Mouse (Mus musculus): ENCODE results near the gene Entpd1.
A peak's percentile ranks its signal among the peaks of the same experiment; 100 is the strongest.

The Entpd1 gene

DNA sequence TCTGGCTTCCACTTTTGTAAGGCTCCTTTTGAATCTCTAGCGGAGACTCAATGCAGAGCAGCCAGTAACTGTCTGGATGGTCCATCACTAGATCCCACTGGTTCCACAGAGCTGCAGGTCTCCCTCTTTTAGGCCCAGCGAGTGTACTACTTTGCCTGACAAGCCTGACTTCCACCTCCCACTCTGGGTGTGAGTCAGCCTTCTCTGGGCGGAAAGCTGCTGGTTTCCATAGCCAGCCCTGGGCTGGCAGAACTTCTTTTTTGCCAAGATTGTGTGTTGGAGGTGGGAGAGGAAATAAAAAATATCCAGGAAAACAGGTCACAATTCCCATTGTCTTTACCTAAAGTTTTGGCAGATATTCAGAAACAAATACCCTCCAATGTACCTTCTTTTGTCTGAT lies 17.9 kb downstream of the Entpd1 start:
- DNase-seq, result no peak

- no peak for DNase-seq
Observed at GRCm38 (mm10) chr19:40630606-40631005, 18.4 kb downstream of the Entpd1 start.

DNA sequence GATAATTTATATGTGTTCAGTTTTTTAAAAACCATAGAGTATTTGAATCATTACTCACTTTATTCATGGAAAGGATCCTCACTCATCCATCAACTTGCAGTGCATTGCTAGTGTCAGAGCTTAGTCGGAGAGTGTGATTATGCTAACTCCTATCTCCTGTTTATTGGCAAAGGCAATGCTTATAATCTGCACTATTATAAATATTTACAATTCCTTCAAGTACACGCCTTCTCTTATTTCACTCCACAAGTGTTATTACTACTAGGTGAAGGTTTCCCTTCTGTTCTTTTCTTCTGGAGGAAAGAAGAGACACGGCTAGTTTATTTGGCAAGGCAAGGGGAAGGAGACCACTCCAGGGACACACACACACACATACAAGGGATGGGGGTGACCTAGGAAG lies 20.0 kb downstream of the Entpd1 start:
- DNase-seq, result no peak

- DNase-seq, result peak; percentile 24 to 70
Observed at GRCm38 (mm10) chr19:40632668-40633067, 20.5 kb downstream of the Entpd1 start.

GRCm38 (mm10) chr19:40633144-40633543 lies 21.0 kb downstream of the Entpd1 start:
- DNase-seq, result no peak

GRCm38 (mm10) chr19:40637091-40637490 lies 24.9 kb downstream of the Entpd1 start:
- no peak for DNase-seq

DNA sequence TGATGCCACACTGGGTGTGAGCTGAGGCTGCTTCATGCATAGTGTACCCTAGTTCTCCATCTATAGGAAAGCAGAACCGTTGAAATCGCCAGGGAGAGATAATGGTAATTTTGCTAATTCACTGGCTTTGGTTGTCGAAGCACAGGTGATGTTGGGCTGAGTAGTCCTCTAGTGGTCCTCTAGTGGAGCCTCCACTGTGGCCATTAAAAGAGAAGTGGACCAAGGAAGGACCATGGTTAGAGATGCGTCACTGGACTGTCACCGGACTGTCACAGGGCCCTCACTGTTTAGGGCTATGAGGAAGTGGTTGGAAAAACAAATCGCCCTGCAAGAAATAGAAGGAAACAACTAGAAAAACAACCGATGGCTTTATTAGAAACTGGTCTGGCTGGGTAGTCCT lies 25.4 kb downstream of the Entpd1 start:
- DNase-seq, result no peak

- DNase-seq, result no peak
Observed at GRCm38 (mm10) chr19:40638582-40638981, 26.4 kb downstream of the Entpd1 start.

DNA sequence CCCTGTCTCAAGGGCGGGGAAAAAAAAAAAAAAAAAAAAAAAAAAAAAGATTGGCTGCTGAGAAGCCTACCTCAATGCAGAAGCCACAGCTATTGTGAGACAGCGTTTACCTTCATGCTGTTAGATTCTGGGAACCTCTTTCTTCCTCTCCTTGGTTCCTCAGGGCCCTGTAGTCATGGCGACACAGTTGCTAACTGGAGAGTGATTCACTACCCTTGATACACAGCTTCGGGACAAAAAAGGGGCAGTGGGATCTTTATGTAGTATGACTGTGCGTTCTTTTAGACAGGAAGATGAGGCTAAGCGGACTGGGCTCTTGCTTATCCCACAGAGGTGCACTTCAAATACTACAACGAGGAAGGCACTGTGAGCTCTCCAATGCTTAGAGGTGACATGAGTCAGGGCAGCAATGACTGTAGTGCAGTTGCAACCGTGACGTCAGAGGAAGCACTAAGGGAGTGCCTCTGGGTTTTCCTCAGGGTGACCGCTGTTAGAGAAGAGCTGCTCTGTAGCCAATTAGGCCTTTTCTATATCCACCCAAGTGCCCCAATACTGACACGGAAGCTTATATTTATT lies 27.7 kb downstream of the Entpd1 start:
- DNase-seq, result no peak

DNA sequence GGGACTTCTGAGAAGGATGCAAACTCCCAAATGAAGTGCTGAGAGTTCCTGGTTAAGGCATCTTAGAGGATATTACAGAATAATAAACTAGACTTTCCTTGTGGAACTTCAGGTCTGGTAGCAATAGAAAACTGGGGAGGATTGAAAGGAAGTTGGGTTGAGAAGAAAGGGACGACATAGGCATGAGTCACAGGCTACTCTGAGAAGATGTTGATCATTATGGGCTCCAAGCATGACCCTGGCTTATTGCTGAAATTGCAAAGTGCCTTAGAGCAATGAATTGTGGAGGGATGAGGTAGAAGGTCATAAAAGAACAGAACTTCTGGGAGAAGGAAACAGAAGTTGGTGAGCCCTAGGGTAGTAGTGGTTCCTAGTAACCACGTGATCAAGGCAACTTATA lies 28.6 kb downstream of the Entpd1 start:
- DNase-seq, result no peak

- no peak for DNase-seq
Observed at GRCm38 (mm10) chr19:40643846-40644245, 31.7 kb downstream of the Entpd1 start.

- no peak for DNase-seq
Observed at GRCm38 (mm10) chr19:40646379-40646778, 34.2 kb downstream of the Entpd1 start.

DNA sequence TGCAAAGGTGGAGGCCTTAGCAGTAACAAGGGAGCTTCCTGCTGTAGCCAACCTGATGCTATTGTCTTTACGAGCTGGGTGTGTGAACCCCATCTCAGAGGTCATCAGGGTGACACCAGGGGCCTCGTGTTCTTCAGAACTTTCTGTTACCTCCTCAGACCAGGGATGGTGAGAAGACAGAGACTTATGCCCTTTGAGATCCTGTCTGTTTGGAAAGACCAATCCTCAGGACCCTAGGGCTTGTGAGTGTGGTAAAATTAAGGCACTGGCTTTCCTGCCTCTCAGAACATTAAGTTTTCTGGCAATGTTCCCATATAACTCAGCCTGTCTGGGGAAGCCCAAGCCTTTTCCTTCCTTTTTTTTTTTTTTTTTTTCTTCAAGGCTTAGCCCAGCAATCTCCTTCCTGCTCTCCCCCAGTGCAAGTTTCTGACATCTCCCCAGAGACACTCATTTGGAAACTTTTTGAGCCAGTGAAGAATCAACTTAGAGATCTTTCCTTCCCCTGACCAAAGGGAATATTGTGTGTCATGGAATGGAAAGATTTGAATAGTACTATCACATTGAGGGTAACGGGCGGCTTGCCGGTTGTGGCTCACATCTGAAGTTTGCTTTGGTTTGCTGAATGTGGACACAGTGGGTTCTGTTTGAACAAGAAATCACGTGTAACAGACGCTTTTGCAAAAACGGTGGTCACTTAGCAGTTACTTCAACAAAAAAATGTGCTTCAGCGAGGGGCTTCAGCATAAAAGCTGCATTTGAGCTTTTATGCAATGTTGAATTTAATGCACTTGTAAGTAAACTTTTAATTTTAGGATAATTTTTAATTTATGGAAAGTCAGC lies 35.4 kb downstream of the Entpd1 start:
- no peak for DNase-seq

DNA sequence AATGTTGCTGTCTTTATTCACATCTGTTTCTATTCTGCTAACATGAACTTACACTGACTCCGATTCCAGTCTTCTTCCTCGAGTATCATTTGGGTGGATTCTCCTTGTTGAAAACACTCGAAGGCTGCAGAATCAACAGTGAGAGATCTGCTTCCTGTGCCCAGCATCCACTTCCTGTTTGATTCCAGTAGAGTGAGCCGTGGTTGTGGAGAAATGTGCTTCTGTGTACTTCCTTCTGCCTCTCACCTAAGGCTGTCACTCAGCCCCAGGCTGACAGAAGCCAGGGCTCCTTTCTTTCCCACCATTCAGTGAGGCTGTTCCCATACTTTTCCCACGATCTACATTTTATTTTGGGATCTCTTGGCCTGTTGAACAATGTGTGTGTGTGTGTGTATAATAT lies 37.9 kb downstream of the Entpd1 start:
- DNase-seq, result no peak

GRCm38 (mm10) chr19:40656207-40656606 lies 44.0 kb downstream of the Entpd1 start:
- DNase-seq, result no peak

GRCm38 (mm10) chr19:40658281-40658680 lies 46.1 kb downstream of the Entpd1 start:
- DNase-seq, result no peak

- DNase-seq, result no peak
Observed at GRCm38 (mm10) chr19:40658935-40659334, 46.8 kb downstream of the Entpd1 start.

DNA sequence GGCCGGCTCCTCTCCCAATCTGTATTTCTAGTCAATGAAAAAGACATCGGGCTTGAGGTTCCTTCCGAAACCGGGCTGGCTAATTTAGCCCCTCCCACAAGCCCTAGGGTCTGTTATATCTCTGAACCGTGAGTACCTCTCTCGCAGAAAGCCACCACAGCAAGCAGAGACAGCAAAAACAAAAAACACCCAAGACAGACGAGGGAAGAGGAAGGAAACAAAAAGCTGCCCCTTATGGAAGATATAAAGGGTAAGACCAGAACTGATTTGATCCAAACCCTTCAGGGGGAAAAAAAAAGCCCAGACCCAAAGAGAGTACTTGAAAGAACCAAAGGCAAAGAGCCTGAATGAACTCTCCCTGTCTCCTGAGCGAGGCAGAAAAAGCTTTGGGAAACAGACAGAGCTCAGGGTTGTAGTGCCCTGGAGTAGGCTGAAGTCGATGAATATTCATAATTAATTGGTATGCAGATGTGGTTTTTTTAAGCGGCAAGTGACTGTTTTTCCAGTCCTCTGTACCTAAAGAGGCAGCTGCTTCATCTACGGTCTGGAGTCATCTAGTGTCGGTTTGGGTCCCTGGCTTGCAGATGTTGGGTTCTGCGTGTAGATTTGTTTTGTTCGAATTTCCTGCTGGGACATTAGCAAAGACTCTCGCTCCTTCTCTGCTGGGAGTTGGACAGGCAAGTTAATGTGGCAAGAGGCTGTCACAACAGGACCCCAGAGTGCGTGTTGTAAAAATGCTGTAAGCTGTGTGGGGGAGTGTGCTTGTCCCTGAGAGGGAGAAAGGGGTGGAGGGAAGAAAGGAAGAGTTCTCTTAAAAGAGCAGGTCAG lies 47.7 kb downstream of the Entpd1 start:
- DNase-seq, result no peak

- no peak for DNase-seq
Observed at GRCm38 (mm10) chr19:40660510-40660909, 48.3 kb downstream of the Entpd1 start.

GRCm38 (mm10) chr19:40661108-40661507 lies 48.9 kb downstream of the Entpd1 start:
- no peak for DNase-seq

GRCm38 (mm10) chr19:40661874-40662273 lies 49.7 kb downstream of the Entpd1 start:
- DNase-seq, result no peak

GRCm38 (mm10) chr19:40662727-40663126 lies 50.6 kb downstream of the Entpd1 start:
- no peak for DNase-seq

DNA sequence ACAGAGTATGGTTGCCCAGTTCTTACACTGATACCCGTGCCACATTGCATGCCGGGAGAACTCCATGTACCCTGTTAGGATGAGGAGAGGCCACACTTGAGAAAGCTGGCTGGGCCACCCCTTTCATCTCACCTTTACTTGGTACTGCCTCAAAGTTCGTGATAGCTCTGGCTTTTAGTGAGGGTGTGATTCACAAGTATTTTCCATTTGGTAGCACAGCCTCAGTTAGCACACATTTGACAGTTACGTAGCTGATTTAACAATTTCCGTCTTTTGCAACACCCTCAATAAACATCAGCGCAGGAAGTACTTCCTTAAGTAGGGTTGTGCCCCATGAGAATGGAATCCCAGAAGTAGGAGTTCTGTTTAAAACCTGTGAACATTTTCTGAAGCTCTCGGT lies 53.6 kb downstream of the Entpd1 start:
- no peak for DNase-seq

DNA sequence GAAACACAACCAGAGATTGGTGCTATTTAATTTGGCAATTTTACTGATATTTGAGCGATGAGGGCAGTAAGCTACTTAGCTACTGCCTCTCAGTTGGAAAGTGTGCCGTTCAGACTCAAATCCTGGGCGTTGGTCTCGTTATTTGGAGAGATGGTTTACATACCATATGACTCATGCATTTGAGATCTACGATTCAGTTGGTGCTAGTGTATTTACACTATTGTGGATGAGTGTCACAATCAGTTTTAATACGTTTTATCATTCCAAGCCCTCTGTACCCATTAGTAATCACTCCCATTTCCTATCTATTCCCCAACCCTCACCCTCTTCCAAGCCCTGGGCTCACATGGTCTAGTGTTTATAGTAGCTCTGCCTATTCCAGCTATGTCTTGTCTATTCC lies 54.9 kb downstream of the Entpd1 start:
- DNase-seq, result no peak

All from cerebellum, postnatal 25 days (tissue).